Mouse (Mus musculus) mouse trophoblast stem cell (cell line): ENCODE data around the gene Xrcc4.

ENCODE experiments used
- in situ Hi-C, 2 experiments: fragments of 300-500 bp; cut with MseI, MboI; formaldehyde crosslinking; loops; 2 replicates in 1 of 2; 3 replicates in 1 of 2; pipeline ENCODE4 v1.15.1; 2025

The Xrcc4 gene

GRCm38 (mm10) chr13:89944354-89944753 lies 145.1 kb downstream of the Xrcc4 start:
- in situ Hi-C loops, result no loop called here

DNA sequence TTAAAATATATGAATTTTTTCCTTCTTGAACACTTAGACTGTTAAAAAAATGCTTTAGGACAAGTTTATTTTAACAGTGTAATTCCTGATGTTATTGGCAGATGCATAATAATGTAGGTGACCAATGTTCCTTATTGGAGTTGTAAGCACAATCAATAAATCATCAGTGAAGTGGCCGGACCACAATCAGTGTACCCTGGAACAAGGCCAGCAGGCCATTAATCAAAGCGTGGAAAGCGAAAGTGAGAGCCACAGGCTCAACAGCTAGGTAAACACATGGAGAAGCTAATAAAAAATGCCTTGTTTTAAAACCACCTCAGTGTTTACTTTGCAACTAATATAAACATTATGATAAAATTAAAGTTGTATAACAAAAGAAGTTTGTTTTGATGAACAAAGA lies 159.9 kb downstream of the Xrcc4 start:
- in situ Hi-C loops, result no loop called here

- in situ Hi-C loops, result no loop called here
Measured at GRCm38 (mm10) chr13:89918814-89919481, 170.5 kb downstream of the Xrcc4 start.

DNA sequence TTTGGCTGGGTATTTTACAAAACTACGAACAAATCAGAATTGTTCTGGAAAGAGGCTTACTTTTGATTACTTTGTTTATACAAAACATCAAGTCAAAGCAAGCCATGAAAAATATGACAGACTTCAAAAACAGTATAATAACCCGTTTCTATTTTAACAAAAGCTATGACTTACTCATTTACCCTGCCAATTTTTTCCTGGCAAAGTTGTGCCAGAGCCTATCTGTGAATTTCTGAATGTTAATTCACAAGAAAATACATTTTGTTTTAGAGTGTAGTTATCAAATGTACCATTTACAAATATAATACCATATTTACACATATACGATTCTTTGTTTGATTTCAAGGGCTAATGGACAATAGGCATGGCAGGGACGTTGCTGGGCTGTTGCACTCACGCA lies 175.1 kb downstream of the Xrcc4 start:
- in situ Hi-C loops, result no loop called here

GRCm38 (mm10) chr13:89913891-89914290 lies 175.5 kb downstream of the Xrcc4 start:
- in situ Hi-C loops, result no loop called here

GRCm38 (mm10) chr13:89906120-89906519 lies 183.3 kb downstream of the Xrcc4 start:
- in situ Hi-C loops, result no loop called here

GRCm38 (mm10) chr13:89899066-89899465 lies 190.3 kb downstream of the Xrcc4 start:
- in situ Hi-C loops, result no loop called here

DNA sequence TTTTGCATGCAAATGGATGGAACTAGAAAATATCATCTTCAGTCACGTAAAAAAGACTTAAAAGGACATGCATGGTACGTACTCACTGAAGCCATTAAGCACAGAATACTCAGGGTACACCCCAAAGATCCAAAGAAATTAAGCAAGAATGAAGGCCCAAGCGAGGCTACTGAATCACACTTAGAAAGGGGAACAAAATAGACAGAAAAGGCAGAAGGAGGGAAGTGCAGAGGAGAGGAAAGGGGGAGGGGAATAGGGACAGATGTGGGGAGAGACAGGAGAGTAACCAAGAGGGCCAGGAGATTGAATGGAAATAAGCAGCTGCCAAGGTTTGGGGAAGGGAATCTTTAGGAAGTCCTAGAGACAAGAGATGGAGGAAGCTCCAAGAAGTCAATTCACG lies 197.3 kb downstream of the Xrcc4 start:
- in situ Hi-C loops, result no loop called here

GRCm38 (mm10) chr13:89890159-89890558 lies 199.2 kb downstream of the Xrcc4 start:
- in situ Hi-C loops, result no loop called here

DNA sequence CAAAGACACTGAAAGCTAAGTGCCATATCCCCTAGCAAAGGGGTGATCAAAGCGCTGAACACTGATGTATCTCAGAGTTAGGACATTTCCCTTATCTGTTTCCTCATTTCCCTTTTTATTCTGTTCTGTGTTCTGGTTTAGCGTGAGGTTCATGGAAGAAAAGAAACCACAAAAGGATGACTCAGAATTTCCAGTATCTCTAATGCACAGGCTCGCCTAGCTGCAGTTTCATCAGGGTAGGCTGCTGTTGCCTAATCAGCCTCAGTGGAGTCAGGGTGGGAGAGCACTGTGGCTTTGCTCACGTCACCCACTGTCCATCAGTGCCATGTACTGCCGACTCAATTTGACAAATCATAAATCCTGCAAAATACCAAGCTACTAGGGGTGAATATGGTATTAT lies 200.3 kb downstream of the Xrcc4 start:
- in situ Hi-C loops, result no loop called here

GRCm38 (mm10) chr13:89883523-89883922 lies 205.9 kb downstream of the Xrcc4 start:
- in situ Hi-C loops, result no loop called here

- in situ Hi-C loops, result no loop called here
Measured at GRCm38 (mm10) chr13:89881281-89881680, 208.1 kb downstream of the Xrcc4 start.

DNA sequence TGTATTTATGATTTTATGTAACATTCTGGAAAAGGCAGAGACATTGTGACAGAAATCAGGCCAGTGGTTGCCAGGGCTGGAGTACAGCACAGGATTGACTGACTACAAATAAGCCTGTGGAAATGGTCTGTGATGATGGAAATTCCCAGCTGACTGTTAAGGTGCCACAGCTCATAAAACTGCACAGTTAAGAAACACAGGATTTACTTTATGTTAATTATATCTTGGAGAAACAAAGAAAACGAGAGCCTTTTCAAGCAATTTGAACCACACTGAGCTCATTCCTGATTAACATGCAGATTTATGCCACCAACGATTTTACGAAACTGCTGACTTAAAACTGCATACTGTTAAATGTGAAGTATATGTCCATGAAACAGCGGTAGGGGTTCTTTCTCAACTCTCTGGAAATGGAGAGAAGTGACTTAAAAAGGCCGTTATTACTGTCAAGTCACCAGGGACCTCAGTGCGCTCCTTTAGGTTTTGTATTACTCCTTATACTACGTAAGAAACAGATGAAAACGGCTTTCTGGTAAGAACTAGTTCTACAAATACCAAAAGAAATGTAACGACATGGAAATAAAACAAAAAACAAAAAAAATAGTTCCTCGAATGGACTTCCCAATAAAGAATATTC lies 210.5 kb downstream of the Xrcc4 start:
- in situ Hi-C loops, result no loop called here

DNA sequence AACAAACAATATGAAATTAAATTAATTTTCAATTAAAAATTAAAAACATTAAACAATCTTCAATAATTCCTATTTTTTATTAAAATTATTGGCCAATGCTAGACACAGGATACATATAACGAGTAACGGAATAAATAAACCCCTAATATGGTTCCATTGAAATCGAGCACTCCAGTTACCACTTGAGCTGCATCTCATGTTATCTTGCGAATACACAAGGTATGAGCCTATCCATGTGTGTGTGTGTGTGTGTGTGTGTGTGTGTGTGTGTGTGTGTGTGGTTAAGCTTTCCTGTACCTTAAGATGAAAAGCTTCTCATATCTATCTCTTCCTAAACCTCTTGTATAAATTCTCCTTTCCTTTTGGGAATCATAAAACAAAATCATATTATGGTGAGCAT lies 213.9 kb downstream of the Xrcc4 start:
- in situ Hi-C loops, result no loop called here

- in situ Hi-C loops, result no loop called here
Measured at GRCm38 (mm10) chr13:89872725-89873124, 216.7 kb downstream of the Xrcc4 start.

DNA sequence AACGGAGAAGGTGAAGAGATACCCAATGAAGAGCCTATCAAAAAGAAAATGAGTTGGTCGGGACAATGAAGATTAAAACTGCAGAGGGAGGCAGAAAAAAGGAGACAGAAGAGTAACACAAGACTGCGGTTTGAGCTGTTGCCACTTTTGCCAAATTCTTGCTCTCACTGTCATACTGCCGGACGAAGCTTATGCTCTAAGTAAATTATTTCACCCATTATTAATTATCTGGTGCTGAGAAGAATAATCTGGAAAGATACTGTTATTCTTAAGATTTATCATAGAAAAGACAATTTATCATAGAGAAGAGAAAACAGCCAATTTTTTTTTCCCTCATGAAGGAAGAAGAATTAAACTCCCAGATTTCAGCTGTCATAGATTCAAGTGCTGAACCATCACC lies 235.3 kb downstream of the Xrcc4 start:
- in situ Hi-C loops, result no loop called here

DNA sequence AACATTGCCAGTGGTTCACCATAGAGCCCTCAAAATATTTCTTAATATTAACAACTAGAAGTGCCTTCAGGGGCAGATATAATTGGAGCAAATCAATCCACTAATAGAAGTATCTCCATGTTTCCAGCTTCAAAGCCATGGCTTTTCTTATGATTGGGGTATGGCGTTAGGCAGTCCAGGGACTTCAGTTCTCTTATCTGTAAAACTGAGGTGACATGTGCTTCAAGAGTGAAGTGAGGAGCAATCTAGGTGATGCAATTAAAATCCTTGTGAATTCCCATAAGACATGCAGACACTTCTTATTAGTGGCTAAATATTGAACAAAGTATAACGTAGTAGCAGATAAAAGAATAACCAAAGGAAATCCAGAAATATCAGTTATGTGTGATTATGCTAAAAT lies 238.7 kb downstream of the Xrcc4 start:
- in situ Hi-C loops, result no loop called here

- in situ Hi-C loops, result no loop called here
Measured at GRCm38 (mm10) chr13:89849955-89850354, 239.5 kb downstream of the Xrcc4 start.

DNA sequence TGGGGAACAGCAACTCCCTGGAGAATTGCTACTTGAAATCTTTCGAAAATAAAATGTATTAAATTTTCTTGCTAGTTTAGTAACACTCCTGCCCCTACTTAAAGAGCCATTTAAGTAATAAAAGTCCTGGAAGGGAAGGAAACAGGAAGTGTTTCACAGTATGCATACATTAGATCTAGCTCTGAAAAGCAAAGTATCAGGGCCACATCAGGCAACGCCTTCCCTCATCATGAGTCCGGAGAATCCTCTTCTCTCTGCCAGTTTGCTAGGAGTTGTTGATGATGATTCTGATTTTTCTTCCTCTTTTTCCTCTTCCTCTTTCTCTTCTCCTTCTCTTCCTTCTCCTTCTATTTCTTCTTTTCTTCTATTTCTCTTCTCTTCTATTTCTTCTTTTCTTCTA lies 250.8 kb downstream of the Xrcc4 start:
- in situ Hi-C loops, result no loop called here

DNA sequence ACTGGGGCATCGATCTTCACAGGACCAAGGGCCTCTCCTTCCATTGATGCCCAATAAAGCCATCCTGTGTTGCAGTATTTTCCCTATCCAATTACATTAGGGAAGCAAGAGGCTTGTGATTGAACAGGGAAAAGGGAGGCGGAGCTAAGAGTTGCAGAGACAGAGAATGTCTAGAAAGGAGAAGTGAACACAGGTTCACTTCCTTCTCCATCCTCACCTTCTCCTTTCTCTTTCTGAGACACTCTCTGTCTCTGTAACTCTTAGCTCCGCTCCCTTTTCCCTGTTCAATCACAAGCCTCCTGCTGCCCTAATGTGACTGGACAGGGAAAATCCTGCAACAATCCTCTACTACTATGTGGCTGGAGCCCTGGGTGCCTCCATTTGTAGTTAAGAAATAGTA lies 254.9 kb downstream of the Xrcc4 start:
- in situ Hi-C loops, result no loop called here

DNA sequence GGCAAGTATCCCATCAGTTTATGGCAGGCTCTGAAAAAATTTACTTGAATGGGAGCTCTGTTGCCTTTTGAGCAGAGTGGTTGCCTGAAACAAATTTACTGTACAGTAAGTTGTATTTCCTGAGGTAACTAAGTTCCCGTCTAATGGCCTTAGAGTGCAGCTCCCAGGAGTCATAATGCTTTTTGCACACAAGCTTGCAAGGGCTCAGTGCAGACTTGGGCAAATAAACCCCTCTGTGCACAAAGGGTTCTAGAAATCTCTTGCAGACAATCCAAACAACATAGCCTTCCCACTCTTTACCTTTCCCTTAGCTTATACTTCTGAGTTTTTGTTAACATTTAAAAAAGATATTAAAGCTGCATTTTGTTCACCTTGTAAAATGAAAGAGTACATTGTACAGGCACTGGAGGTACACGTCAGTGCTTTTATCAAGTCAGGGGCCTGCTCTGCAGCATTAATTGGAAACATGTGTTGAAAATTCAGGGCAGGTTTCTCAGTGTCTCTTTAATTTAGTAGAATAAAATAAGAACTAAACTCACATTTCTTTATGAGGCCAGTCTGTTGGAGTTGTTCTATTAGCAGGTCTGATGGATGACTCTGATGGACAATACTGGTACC lies 256.2 kb downstream of the Xrcc4 start:
- in situ Hi-C loops, result no loop called here

DNA sequence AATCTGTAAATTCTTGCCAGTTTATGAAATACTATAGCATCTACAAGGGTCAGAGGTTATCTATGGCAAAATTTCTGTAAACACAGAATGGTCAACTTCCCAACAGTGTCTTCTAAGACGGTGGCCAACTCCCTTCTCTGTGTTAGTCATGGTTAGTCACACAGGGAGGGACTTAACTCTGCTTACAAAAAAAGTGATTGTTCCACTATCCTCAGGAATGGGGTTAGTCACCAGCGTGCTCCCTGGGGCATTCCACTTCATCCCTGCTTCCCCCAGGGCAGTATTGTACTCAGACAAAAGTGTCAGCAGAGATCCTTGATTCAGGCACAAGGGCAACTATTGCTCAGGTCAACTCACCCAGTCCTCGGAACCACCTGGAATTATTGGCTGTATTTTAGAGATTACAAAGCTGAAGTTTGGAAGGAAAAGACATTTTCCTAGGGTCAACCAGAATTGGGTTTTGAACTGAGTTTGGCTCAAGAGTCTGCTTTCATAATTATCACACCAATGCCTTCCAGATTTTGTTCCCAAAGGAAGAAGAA lies 260.9 kb downstream of the Xrcc4 start:
- in situ Hi-C loops, result no loop called here

- in situ Hi-C loops, result no loop called here
Measured at GRCm38 (mm10) chr13:89827838-89828237, 261.6 kb downstream of the Xrcc4 start.
